ENCODE assay signal across 10 mouse cellular contexts in the genomic region with DNA sequence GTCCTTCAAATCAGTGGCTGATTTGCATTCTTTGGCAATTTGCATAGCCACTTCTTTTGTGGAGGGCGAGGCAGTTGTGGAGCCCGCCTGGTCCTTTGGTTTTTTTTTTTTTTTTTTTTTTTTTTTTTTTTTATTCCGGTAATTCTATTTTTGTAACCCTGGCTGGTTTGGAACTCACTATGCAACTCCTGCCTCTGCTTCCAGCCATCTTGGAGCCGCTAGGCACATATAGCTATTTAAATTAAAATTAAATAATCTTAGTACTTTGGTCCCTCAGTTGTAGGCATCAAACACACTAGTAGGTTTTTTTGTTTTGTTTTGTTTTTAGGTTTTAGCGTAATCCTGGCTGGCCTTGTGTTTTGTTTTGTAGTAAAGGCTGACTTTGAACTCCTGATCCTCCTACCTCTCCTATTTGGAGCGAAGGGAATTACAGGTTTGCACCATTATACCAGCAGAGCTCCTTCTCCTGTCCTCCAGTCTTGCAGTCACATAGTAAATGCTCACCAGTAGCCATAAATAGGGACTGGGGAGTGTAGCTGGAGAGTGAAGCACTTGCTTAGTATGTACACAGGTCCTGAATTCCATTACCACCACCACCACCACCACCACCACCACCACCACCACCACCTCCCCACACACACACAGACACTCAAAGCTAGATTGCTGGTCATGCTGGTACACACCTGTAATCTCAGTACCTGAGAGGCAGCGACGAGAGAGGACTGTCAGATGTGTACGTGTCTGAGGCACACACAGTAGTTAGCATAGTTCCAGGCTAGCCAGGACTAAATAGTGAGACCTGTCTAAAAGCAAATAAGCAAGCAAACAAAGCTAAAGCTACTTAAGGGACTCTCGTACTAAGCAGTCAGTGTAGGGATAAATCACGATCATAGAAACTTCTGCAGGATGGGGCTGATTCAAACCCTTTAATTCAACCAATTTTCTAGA. TPM values are rescaled to one million over a fixed set of nuclear protein-coding genes. Genes with fewer than 3 reads are reported as not detected.
DNase-seq lines count a peak whose midpoint lies in the region; ATAC-seq and TF ChIP-seq lines count a peak whose summit lies in the region.
"Had no signal": no experiment of that assay in that cellular context is flagged by ENCODE, and none has a peak within 500 bp of the region (broad histone marks: within the 10 kb centered on the region; RNA-seq: fewer than 3 reads in every experiment).

No protein-coding gene starts in this region.

- DNase-seq in heart, postnatal 4 days: no peak
- DNase-seq in ES-E14 (ENCODE audit: low read depth, low spot score): no peak
- no peak for DNase-seq in hindbrain, embryonic 10.5 days (ENCODE audit: low spot score)
- DNase-seq in midbrain, embryonic 10.5 days (ENCODE audit: low spot score): no peak
- DNase-seq in ovary, adult 18-20 months (ENCODE audit: low spot score): no peak
- DNase-seq in natural killer cell, adult 2 months (ENCODE audit: low spot score in 2 of 2): no peak
- no peak for DNase-seq in kidney, postnatal 14 days
- DNase-seq: cerebellum, adult 11 months had no signal

- WGBS in heart, embryonic 14.5 days: 47% methylated on average over 11 of the region's 11 CpGs
- 20% methylated on average over 11 of the region's 11 CpGs for WGBS in hindbrain, embryonic 10.5 days
- WGBS in midbrain, embryonic 10.5 days: 22% methylated on average over 11 of the region's 11 CpGs

- peak overlapping the region; percentile 46 to 61 for H3K4me3 ChIP-seq in heart, embryonic 14.5 days (ENCODE audit: control insufficient read depth in 1 of 2, insufficient read depth in 1 of 2, low read depth in 1 of 2, low read length in 2 of 2)
- H3K4me3 ChIP-seq in ES-E14 (ENCODE audit: insufficient read depth in 1 of 2, low read depth in 1 of 2, low read length in 2 of 2, poor library complexity in 1 of 2, severe bottlenecking in 1 of 2): peak overlapping the region; percentile 43 to 66
- peak overlapping the region; percentile 56 for H3K4me3 ChIP-seq in hindbrain, embryonic 10.5 days
- H3K4me3 ChIP-seq in midbrain, embryonic 10.5 days: peak overlapping the region; percentile 53

- peaks cover 13 to 16% of the 10 kb centered on the region in 2 experiments for H3K4me1 ChIP-seq in heart, embryonic 14.5 days (ENCODE audit: control insufficient read depth in 2 of 2, insufficient read depth in 2 of 2, low read length in 2 of 2)
- H3K4me1 ChIP-seq in ES-E14 (ENCODE audit: control insufficient read depth in 2 of 2, insufficient read depth in 2 of 2, low read length in 2 of 2, poor library complexity in 1 of 2): peaks cover 15 to 25% of the 10 kb centered on the region in 2 experiments
- peaks cover 30% of the 10 kb centered on the region for H3K4me1 ChIP-seq in hindbrain, embryonic 10.5 days (replicated peaks)
- peaks cover 35% of the 10 kb centered on the region for H3K4me1 ChIP-seq in midbrain, embryonic 10.5 days

- peak overlapping the region; percentile 85 for H3K4me2 ChIP-seq in heart, embryonic 14.5 days (ENCODE audit: low read length)

- H3K9ac ChIP-seq in heart, embryonic 14.5 days (ENCODE audit: low read length): peak overlapping the region; percentile 73
- peak overlapping the region; percentile 78 for H3K9ac ChIP-seq in ES-E14 (ENCODE audit: insufficient read depth, low read depth, low read length, poor library complexity, severe bottlenecking)

- 0 out of 2 replicates have a peak, but pooled peaks cover 3% of the 10 kb centered on the region for H3K9me3 ChIP-seq in heart, embryonic 14.5 days (ENCODE audit: control insufficient read depth, low read length)
- no peaks in the 10 kb centered on the region for H3K9me3 ChIP-seq in ES-E14 (ENCODE audit: control insufficient read depth, insufficient read depth, low read depth, low read length)
- H3K9me3 ChIP-seq in hindbrain, embryonic 10.5 days: no peaks in the 10 kb centered on the region
- no peaks in the 10 kb centered on the region for H3K9me3 ChIP-seq in midbrain, embryonic 10.5 days (replicated peaks)

- no peaks in the 10 kb centered on the region for H3K27me3 ChIP-seq in heart, embryonic 14.5 days (ENCODE audit: control insufficient read depth, insufficient read depth, low read length)
- H3K27me3 ChIP-seq in hindbrain, embryonic 10.5 days (ENCODE audit: insufficient read depth, poor library complexity, severe bottlenecking): peaks cover 21% of the 10 kb centered on the region
- H3K27me3 ChIP-seq in midbrain, embryonic 10.5 days (ENCODE audit: low read depth, poor library complexity, severe bottlenecking): peaks cover 26% of the 10 kb centered on the region

- H3K27ac ChIP-seq in heart, embryonic 14.5 days (replicated peaks in 1 of 2; ENCODE audit: control insufficient read depth in 1 of 2, insufficient read depth in 1 of 2, low read depth in 2 of 2, low read length in 2 of 2): peak overlapping the region; percentile 55 to 68
- H3K27ac ChIP-seq in ES-E14 (ENCODE audit: insufficient read depth, low read depth, low read length, poor library complexity, severe bottlenecking): peak overlapping the region; percentile 100
- H3K27ac ChIP-seq in hindbrain, embryonic 10.5 days: peak overlapping the region; percentile 94
- peak overlapping the region; percentile 92 for H3K27ac ChIP-seq in midbrain, embryonic 10.5 days (replicated peaks)

- no peak for ATAC-seq in heart, embryonic 14.5 days (ENCODE audit: insufficient number of reproducible peaks, insufficient read depth, low FRiP score, low read depth)
- ATAC-seq: CD4-positive, CD25-positive, alpha-beta regulatory T cell, adult 4 months had no signal

- no peaks in the 10 kb centered on the region for H3K36me3 ChIP-seq in heart, embryonic 14.5 days (ENCODE audit: control insufficient read depth, insufficient read depth, low read length)
- no peaks in the 10 kb centered on the region for H3K36me3 ChIP-seq in ES-E14 (ENCODE audit: control insufficient read depth, insufficient read depth, low read length, poor library complexity, severe bottlenecking)
- H3K36me3 ChIP-seq in hindbrain, embryonic 10.5 days: no peaks in the 10 kb centered on the region
- H3K36me3 ChIP-seq in midbrain, embryonic 10.5 days: no peaks in the 10 kb centered on the region

- in situ Hi-C loops in ES-E14 (cut with MboI; ENCODE audit: low sequenced_read_pairs in 2 of 2, unreplicated experiment in 2 of 2): no loop called here

TF ChIP-seq in ES-E14, 5 proteins besides CTCF, POLR2A, EP300 and RAD21:
- TF ChIP-seq CHD2 (IDR thresholded peaks at IDR 0.05; ENCODE audit: low read depth, low read length): peak; percentile 44; the same call in 1 of the 2 replicates
- no peak for TF ChIP-seq MAFK (IDR thresholded peaks at IDR 0.05; ENCODE audit: insufficient read depth, low read depth, low read length)
- no peak for TF ChIP-seq ZC3H11A (IDR thresholded peaks at IDR 0.05; ENCODE audit: borderline replicate concordance, low read depth, low read length)
- TF ChIP-seq ZNF384 (IDR thresholded peaks at IDR 0.05; ENCODE audit: low read depth, low read length): peak; percentile 99
- TF ChIP-seq HCFC1 (IDR thresholded peaks at IDR 0.05; ENCODE audit: borderline replicate concordance, insufficient read depth, low read length): no peak

RNA-seq across cellular contexts. Expression of gene Cbfa2t2, which starts 9.1 kb away (rescaled TPM):
- 30.8 and 35.1 TPM in 2 replicates for polyA plus RNA-seq in heart, embryonic 14.5 days (2014; fragmentation: Nextera tagmentation; extraction: Ambion mirVana)
- 10 to 100 TPM; 33.9 to 34.2 TPM for total RNA-seq in heart, postnatal 4 days (2021)
- 37.6 and 56.4 TPM in 2 replicates for total RNA-seq in ES-E14 (2012; rRNA removed)
- polyA plus RNA-seq in hindbrain, embryonic 10.5 days (2016; fragmentation: Nextera tagmentation; extraction: Ambion mirVana): 79.1 and 84.9 TPM in 2 replicates
- polyA plus RNA-seq in midbrain, embryonic 10.5 days (2016; fragmentation: Nextera tagmentation; extraction: Ambion mirVana): 67.4 and 88.4 TPM in 2 replicates

RNA-seq across cellular contexts. Expression of gene Snta1, which starts 19.3 kb away (rescaled TPM):
- polyA plus RNA-seq in heart, embryonic 14.5 days (2014; fragmentation: Nextera tagmentation; extraction: Ambion mirVana): 23.7 and 26.9 TPM in 2 replicates
- total RNA-seq in heart, postnatal 4 days (2021): 10 to 100 TPM; 77.0 to 77.8 TPM
- 11.3 and 18.6 TPM in 2 replicates for total RNA-seq in ES-E14 (2012; rRNA removed)
- 5.3 and 7.9 TPM in 2 replicates for polyA plus RNA-seq in hindbrain, embryonic 10.5 days (2016; fragmentation: Nextera tagmentation; extraction: Ambion mirVana)
- polyA plus RNA-seq in midbrain, embryonic 10.5 days (2016; fragmentation: Nextera tagmentation; extraction: Ambion mirVana): 3.0 and 5.1 TPM in 2 replicates
- polyA plus RNA-seq: CD4-positive, CD25-positive, alpha-beta regulatory T cell, adult 4 months had no signal

RNA-seq across cellular contexts. Expression of gene Cdk5rap1, which starts 54.4 kb away (rescaled TPM):
- 10.1 and 14.4 TPM in 2 replicates for polyA plus RNA-seq in heart, embryonic 14.5 days (2014; fragmentation: Nextera tagmentation; extraction: Ambion mirVana)
- 10 to 100 TPM in 1 of 2 experiments, 1 to 10 TPM in 1; 8.7 to 11.2 TPM for total RNA-seq in heart, postnatal 4 days (2021)
- 30.0 and 33.2 TPM in 2 replicates for total RNA-seq in ES-E14 (2012; rRNA removed)
- polyA plus RNA-seq in hindbrain, embryonic 10.5 days (2016; fragmentation: Nextera tagmentation; extraction: Ambion mirVana): 13.9 and 16.0 TPM in 2 replicates
- polyA plus RNA-seq in midbrain, embryonic 10.5 days (2016; fragmentation: Nextera tagmentation; extraction: Ambion mirVana): 14.2 and 15.9 TPM in 2 replicates
